Mouse (Mus musculus) cerebellum, postnatal 10 days (tissue): ENCODE data around the gene Hopx.

Experiments used
- DNase-seq, 2 experiments: peaks; one replicate each; pipeline ENCODE4 v3.0.0; 2021; ENCODE audit warnings: mixed read lengths in 2 of 2

The Hopx gene

GRCm38 (mm10) chr5:77132457-77133135, 17.7 kb upstream of the Hopx start:
- DNase-seq: no peak

- DNase-seq: no peak
Observed at GRCm38 (mm10) chr5:77131879-77132278, 17.0 kb upstream of the Hopx start.

GRCm38 (mm10) chr5:77130310-77131020, 15.5 kb upstream of the Hopx start:
- no peak for DNase-seq

- no peak for DNase-seq
Observed at GRCm38 (mm10) chr5:77129907-77130306, 15.0 kb upstream of the Hopx start.

GRCm38 (mm10) chr5:77128854-77129253, 13.9 kb upstream of the Hopx start:
- no peak for DNase-seq

- DNase-seq: no peak
Observed at GRCm38 (mm10) chr5:77126415-77126968, 11.6 kb upstream of the Hopx start.

- DNase-seq: peak; percentile 88 to 92
Observed at GRCm38 (mm10) chr5:77124817-77125283, 9.9 kb upstream of the Hopx start.

GRCm38 (mm10) chr5:77124165-77124564, 9.2 kb upstream of the Hopx start:
- DNase-seq: no peak

- DNase-seq: no peak
Observed at GRCm38 (mm10) chr5:77123597-77123996, 8.7 kb upstream of the Hopx start.

GRCm38 (mm10) chr5:77122254-77123192, 7.6 kb upstream of the Hopx start:
- DNase-seq: peak; percentile 20 to 41

- DNase-seq: no peak
Observed at GRCm38 (mm10) chr5:77120701-77121100, 5.8 kb upstream of the Hopx start.

- DNase-seq: peak; percentile 69 to 77
Observed at GRCm38 (mm10) chr5:77119475-77120422, 4.8 kb upstream of the Hopx start.

- no peak for DNase-seq
Observed at GRCm38 (mm10) chr5:77115732-77116131, 811 bp upstream of the Hopx start.

GRCm38 (mm10) chr5:77113773-77114172, 1.1 kb downstream of the Hopx start:
- DNase-seq: no peak

GRCm38 (mm10) chr5:77112066-77112465, 2.9 kb downstream of the Hopx start:
- peak; percentile 71 to 74 for DNase-seq

- no peak for DNase-seq
Observed at GRCm38 (mm10) chr5:77109814-77110213, 5.1 kb downstream of the Hopx start.

GRCm38 (mm10) chr5:77108806-77109205, 6.1 kb downstream of the Hopx start:
- no peak for DNase-seq

- no peak for DNase-seq
Observed at GRCm38 (mm10) chr5:77107146-77107822, 7.6 kb downstream of the Hopx start.

- DNase-seq: no peak
Observed at GRCm38 (mm10) chr5:77102522-77103365, 12.2 kb downstream of the Hopx start.

- DNase-seq: no peak
Observed at GRCm38 (mm10) chr5:77100691-77101090, 14.2 kb downstream of the Hopx start.
